Mouse (Mus musculus) liver, embryonic 15.5 days (tissue): ENCODE results near the gene Bhmt. TPM values are rescaled to one million over a fixed set of nuclear protein-coding genes. Genes with fewer than 3 reads are reported as not detected.
A peak's percentile ranks its signal among the peaks of the same experiment; 100 is the strongest.

ENCODE experiments used
- ATAC-seq: fragments of 200-750 bp; cut with Nextera tagmentation; 2 replicates; pipeline ENCODE4 v1.8.0; 2017; ENCODE audit warnings: moderate number of reproducible peaks, mild to moderate bottlenecking, moderate library complexity; ENCODE audit not compliant: insufficient read depth
- H3K27ac ChIP-seq: fragments of 300-500 bp; sonication (generic); replicated peaks from 2 replicates; pipeline ENCODE4 v1.5.1; 2015; ENCODE audit warnings: mild to moderate bottlenecking, inconsistent platforms
- H3K27me3 ChIP-seq: fragments of 300-500 bp; sonication (generic); 2 replicates; pipeline ENCODE4 v1.6.1; 2015; ENCODE audit warnings: mild to moderate bottlenecking, inconsistent platforms
- H3K36me3 ChIP-seq: fragments of 300-500 bp; sonication (generic); replicated peaks from 2 replicates; pipeline ENCODE4 v1.6.1; 2015; ENCODE audit warnings: moderate library complexity, mild to moderate bottlenecking, inconsistent platforms
- H3K4me1 ChIP-seq: fragments of 300-500 bp; sonication (generic); replicated peaks from 2 replicates; pipeline ENCODE4 v1.6.1; 2015; ENCODE audit warnings: inconsistent platforms
- H3K4me2 ChIP-seq: fragments of 300-500 bp; sonication (generic); 2 replicates; pipeline ENCODE4 v1.6.1; 2015; ENCODE audit warnings: moderate library complexity, mild to moderate bottlenecking, inconsistent platforms
- H3K4me3 ChIP-seq: fragments of 300-500 bp; sonication (generic); replicated peaks from 2 replicates; pipeline ENCODE4 v1.5.1; 2015; ENCODE audit warnings: mild to moderate bottlenecking, inconsistent platforms
- H3K9ac ChIP-seq: fragments of 300-500 bp; sonication (generic); 2 replicates; pipeline ENCODE4 v1.6.1; 2015; ENCODE audit warnings: moderate library complexity, mild to moderate bottlenecking, inconsistent platforms
- H3K9me3 ChIP-seq: fragments of 300-500 bp; sonication (generic); replicated peaks from 2 replicates; pipeline ENCODE4 v1.6.1; 2016; ENCODE audit warnings: inconsistent platforms
- WGBS: fragments of 180-500 bp; shearing (Covaris S2); methylation state at CpG from one replicate; pipeline ENCODE4 v1.1.7; 2015; ENCODE audit warnings: mixed read lengths; ENCODE audit not compliant: insufficient replicate concordance; 5-methylcytosine and 5-hydroxymethylcytosine counted together
- polyA plus RNA-seq: library from polyadenylated mRNA; unstranded; fragments of >200 nt; fragmentation: Nextera tagmentation; extraction: Ambion mirVana; gene quantifications from 2 replicates; pipeline ENCODE4 v1.2.1, GENCODE M21; 2015

Gene Bhmt
- polyA plus RNA-seq, 1 experiment from 2014 or later, result 132 TPM

- ATAC-seq, result peak; percentile 89
- Histone ChIP-seq H3K9ac (no peak overlapping the region), H3K4me3 (no peak overlapping the region), H3K4me2 (no peak overlapping the region), H3K9me3 (no peaks in the 10 kb centered on the region), H3K27ac (peak overlapping the region; percentile 79), H3K27me3 (no peaks in the 10 kb centered on the region), H3K36me3 (no peaks in the 10 kb centered on the region), H3K4me1 (no peaks in the 10 kb centered on the region)
- 52% methylated on average over 7 of the region's 7 CpGs for WGBS
Observed at GRCm38 (mm10) chr13:93648387-93649130, 10.8 kb upstream of the Bhmt start.

- WGBS, result 40% methylated on average over 4 of the region's 4 CpGs
- no peak overlapping the region for H3K4me2 ChIP-seq
- 0 out of 2 replicates have a peak, but pooled peaks cover 3% of the 10 kb centered on the region for H3K4me1 ChIP-seq
- no peak overlapping the region for H3K27ac ChIP-seq
- no peaks in the 10 kb centered on the region for H3K9me3 ChIP-seq
- no peak for ATAC-seq
- no peaks in the 10 kb centered on the region for H3K36me3 ChIP-seq
- no peak overlapping the region for H3K9ac ChIP-seq
- H3K27me3 ChIP-seq, result no peaks in the 10 kb centered on the region
- H3K4me3 ChIP-seq, result no peak overlapping the region
Observed at GRCm38 (mm10) chr13:93639636-93640035, 1.9 kb upstream of the Bhmt start.

GRCm38 (mm10) chr13:93636561-93636960, 1.2 kb downstream of the Bhmt start:
- no peaks in the 10 kb centered on the region for H3K9me3 ChIP-seq
- ATAC-seq, result no peak
- 0 out of 2 replicates have a peak, but pooled peaks cover 3% of the 10 kb centered on the region for H3K4me1 ChIP-seq
- peak overlapping the region; percentile 27 for H3K4me2 ChIP-seq
- H3K4me3 ChIP-seq, result peak overlapping the region; percentile 30
- H3K27ac ChIP-seq, result peak overlapping the region; percentile 30; the same call in 1 of the 2 replicates
- no peaks in the 10 kb centered on the region for H3K27me3 ChIP-seq
- no peaks in the 10 kb centered on the region for H3K36me3 ChIP-seq
- WGBS, result 39% methylated on average over 1 of the region's 1 CpGs
- H3K9ac ChIP-seq, result no peak overlapping the region

- H3K4me3 ChIP-seq, result no peak overlapping the region
- no peaks in the 10 kb centered on the region for H3K9me3 ChIP-seq
- H3K4me2 ChIP-seq, result no peak overlapping the region
- no peak overlapping the region for H3K9ac ChIP-seq
- no peak for ATAC-seq
- no peak overlapping the region for H3K27ac ChIP-seq
- no peaks in the 10 kb centered on the region for H3K27me3 ChIP-seq
- 0 out of 2 replicates have a peak, but pooled peaks cover 3% of the 10 kb centered on the region for H3K36me3 ChIP-seq
- WGBS, result 53% methylated on average over 5 of the region's 5 CpGs
- H3K4me1 ChIP-seq, result no peaks in the 10 kb centered on the region
Observed at GRCm38 (mm10) chr13:93632927-93633326, 4.8 kb downstream of the Bhmt start.

- H3K4me1 ChIP-seq, result no peaks in the 10 kb centered on the region
- no peak overlapping the region for H3K4me2 ChIP-seq
- no peak for ATAC-seq
- no peak overlapping the region for H3K27ac ChIP-seq
- H3K4me3 ChIP-seq, result no peak overlapping the region
- H3K9me3 ChIP-seq, result no peaks in the 10 kb centered on the region
- 66% methylated on average over 10 of the region's 10 CpGs for WGBS
- no peak overlapping the region for H3K9ac ChIP-seq
- no peaks in the 10 kb centered on the region for H3K27me3 ChIP-seq
- 0 out of 2 replicates have a peak, but pooled peaks cover 3% of the 10 kb centered on the region for H3K36me3 ChIP-seq
Observed at GRCm38 (mm10) chr13:93630941-93631705, 6.6 kb downstream of the Bhmt start.

GRCm38 (mm10) chr13:93628861-93629260, 8.9 kb downstream of the Bhmt start:
- no peak overlapping the region for H3K9ac ChIP-seq
- no peaks in the 10 kb centered on the region for H3K27me3 ChIP-seq
- 0 out of 2 replicates have a peak, but pooled peaks cover 3% of the 10 kb centered on the region for H3K36me3 ChIP-seq
- no peak overlapping the region for H3K4me3 ChIP-seq
- no peaks in the 10 kb centered on the region for H3K4me1 ChIP-seq
- no peak overlapping the region for H3K4me2 ChIP-seq
- H3K27ac ChIP-seq, result no peak overlapping the region
- no peaks in the 10 kb centered on the region for H3K9me3 ChIP-seq
- WGBS, result 44% methylated on average over 6 of the region's 6 CpGs
- no peak for ATAC-seq

- Histone ChIP-seq H3K9me3 (no peaks in the 10 kb centered on the region), H3K4me3 (no peak overlapping the region), H3K27me3 (no peaks in the 10 kb centered on the region), H3K36me3 (no peaks in the 10 kb centered on the region; the same call in 1 of the 2 replicates), H3K4me2 (no peak overlapping the region), H3K4me1 (no peaks in the 10 kb centered on the region; the same call in 1 of the 2 replicates), H3K9ac (no peak overlapping the region), H3K27ac (no peak overlapping the region)
- WGBS, result 39% methylated on average over 5 of the region's 6 CpGs
- no peak for ATAC-seq
Observed at GRCm38 (mm10) chr13:93614361-93614948, 23.3 kb downstream of the Bhmt start.

GRCm38 (mm10) chr13:93613771-93614170, 24.0 kb downstream of the Bhmt start:
- Histone ChIP-seq H3K36me3 (no peaks in the 10 kb centered on the region; the same call in 1 of the 2 replicates), H3K27ac (no peak overlapping the region), H3K4me2 (no peak overlapping the region), H3K9ac (no peak overlapping the region), H3K27me3 (no peaks in the 10 kb centered on the region), H3K4me3 (no peak overlapping the region), H3K4me1 (no peaks in the 10 kb centered on the region; the same call in 1 of the 2 replicates), H3K9me3 (no peaks in the 10 kb centered on the region)
- no peak for ATAC-seq
- 61% methylated on average over 4 of the region's 4 CpGs for WGBS

- no peak for ATAC-seq
- H3K27me3 ChIP-seq, result no peaks in the 10 kb centered on the region
- no peaks in the 10 kb centered on the region; the same call in 1 of the 2 replicates for H3K4me1 ChIP-seq
- no peaks in the 10 kb centered on the region; the same call in 1 of the 2 replicates for H3K36me3 ChIP-seq
- no peak overlapping the region for H3K9ac ChIP-seq
- H3K27ac ChIP-seq, result no peak overlapping the region
- H3K9me3 ChIP-seq, result no peaks in the 10 kb centered on the region
- no peak overlapping the region for H3K4me3 ChIP-seq
- H3K4me2 ChIP-seq, result no peak overlapping the region
- WGBS, result 52% methylated on average over 19 of the region's 19 CpGs
Observed at GRCm38 (mm10) chr13:93612660-93613607, 24.8 kb downstream of the Bhmt start.

GRCm38 (mm10) chr13:93608476-93608875, 29.3 kb downstream of the Bhmt start:
- Histone ChIP-seq H3K4me2 (no peak overlapping the region), H3K27ac (no peak overlapping the region), H3K36me3 (no peaks in the 10 kb centered on the region), H3K4me3 (no peak overlapping the region), H3K4me1 (no peaks in the 10 kb centered on the region), H3K27me3 (no peaks in the 10 kb centered on the region), H3K9me3 (no peaks in the 10 kb centered on the region), H3K9ac (no peak overlapping the region)
- no peak for ATAC-seq
- WGBS, result 59% methylated on average over 2 of the region's 2 CpGs
